Mouse (Mus musculus) neural tube, embryonic 10.5 days (tissue): Measurements from ENCODE around the gene Gmpr2.

Experiments used
- DNase-seq: peaks from one replicate; pipeline ENCODE4 v3.0.0-alpha.2; 2017; ENCODE audit warnings: low spot score; ENCODE audit errors: extremely low spot score

Gmpr2 gene

DNA sequence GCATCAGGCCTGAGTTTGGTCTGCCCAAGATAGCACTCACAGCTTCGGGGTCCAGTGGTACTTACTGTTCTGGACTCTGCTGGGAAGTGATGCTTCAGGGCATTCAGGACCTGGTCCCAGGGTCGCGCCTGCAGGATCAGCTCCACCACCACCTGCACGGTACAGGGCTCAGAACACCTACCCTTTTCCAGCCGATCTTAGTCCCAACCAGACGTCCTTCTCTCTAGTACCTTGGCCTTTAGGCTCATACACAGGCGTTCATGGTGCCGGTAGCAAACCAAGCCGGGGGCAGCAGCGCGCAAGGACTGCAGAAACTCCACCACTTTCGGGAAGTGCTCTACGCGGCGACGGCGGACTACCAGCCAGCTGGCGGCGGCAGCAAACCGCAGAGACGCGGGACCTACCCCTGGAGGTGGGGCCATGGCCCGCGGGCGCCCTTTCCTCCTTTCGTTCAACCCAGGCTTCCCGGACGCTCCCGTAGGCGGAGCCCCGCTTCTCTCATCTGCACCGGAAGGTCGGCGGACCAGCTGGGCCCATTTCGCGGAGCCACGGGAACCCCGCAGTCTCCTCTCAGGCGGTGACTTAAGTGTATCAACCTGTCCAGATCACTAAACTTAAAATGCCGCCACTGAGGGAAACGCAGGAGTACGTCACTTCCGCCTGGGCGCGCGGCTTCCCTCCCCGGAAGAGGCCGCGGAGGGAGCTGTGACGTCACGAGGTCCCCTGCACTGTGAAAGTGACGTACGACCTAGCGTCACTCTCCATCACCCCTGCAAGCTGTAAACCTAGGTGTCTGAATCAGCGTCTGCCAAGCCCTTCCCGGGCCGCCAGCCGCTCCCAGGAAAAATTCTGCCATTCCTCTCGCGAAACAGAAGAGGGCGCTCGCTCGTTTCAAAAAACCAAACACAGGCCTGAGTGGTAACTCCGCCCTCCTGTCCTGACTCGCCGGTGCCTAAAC is 9.7 kb downstream of the Gmpr2 start, which contains the start of gene Tinf2:
Tinf2 (minus strand) TSS at position 661 of the 958 bp plus-strand sequence.
- DNase-seq = peak; percentile 97

- DNase-seq = no peak
Measured at GRCm38 (mm10) chr14:55682118-55682493, 10.4 kb downstream of the Gmpr2 start.

DNA sequence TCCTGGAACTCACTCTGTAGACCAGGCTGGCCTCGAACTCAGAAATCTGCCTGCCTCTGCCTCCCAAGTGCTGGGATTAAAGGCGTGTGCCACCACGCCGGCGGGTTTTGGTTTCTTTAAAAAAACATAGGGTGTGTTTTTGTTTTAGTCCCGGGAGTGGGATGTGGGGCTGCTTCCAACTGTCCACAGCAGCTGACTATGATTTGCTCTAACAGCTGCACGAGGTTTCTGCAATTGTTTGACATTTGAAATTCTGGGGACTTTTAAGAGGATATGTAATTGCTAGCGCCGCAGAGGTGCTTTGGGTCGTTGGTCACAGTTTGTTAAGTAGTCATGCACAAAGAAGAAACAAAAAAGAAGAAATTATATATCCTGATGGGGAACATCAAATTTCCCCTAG is 17.7 kb downstream of the Gmpr2 start:
- no peak for DNase-seq

DNA sequence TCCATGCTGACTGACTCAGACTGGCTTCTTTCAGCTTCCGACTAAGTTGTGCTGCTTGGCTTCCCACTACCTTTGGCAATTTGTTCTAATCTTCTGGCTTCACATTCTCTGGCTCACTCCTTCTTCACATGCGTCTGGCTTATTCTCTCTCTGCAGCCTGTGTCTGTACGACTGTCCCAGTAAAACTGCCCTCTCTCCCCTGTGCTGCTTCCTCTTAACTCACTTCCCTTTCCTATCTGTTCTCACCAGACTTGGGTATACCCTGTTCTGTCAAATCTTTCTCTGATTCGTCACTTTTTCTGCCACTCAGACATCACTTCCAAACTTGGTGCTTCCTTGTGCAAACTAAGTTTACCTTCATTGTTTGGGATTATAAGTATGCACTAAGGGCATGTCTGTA is 25.5 kb downstream of the Gmpr2 start:
- no peak for DNase-seq

GRCm38 (mm10) chr14:55701131-55701530 is 29.4 kb downstream of the Gmpr2 start:
- DNase-seq = no peak

- DNase-seq = no peak
Measured at GRCm38 (mm10) chr14:55702761-55703160, 31.0 kb downstream of the Gmpr2 start.

GRCm38 (mm10) chr14:55706051-55706600 is 34.4 kb downstream of the Gmpr2 start:
- no peak for DNase-seq

DNA sequence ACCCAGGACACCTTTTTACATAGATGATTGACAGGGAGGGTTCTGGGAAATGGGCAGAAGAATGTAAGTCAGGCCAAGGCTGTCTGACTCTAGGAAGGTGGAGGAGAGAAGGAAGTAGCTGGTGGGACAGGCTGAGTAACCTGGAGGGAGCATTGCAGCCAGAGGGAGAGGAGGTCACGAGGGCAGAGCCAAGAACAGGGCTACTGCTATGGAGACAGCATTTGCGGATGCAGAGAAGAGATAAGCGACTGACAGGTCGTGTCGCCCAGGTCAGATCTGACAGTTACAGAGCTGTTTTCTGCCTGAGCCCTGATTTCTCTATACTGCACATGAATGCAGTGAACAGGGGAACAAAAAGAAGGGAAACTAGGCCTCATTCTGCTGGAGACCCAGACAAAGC is 35.7 kb downstream of the Gmpr2 start:
- DNase-seq = no peak

DNA sequence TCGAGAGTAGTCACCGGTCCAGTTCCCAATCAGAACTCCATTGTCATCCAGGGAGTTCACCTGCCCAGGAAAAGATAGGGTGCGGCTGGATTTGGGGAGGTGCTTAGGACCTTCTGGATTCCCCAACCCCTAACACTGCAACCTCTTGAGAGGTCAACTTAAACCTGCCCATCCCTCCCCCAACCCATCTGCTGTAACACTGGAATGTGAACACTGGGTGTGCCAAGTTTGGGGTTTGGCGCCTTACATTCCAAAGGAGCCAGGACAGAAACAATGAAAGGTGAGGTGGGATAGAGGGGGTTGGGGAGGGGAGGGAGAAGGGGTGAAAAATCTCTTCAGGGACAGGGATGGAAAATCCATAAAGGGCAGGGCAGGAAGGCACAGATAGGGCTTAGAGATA is 37.8 kb downstream of the Gmpr2 start:
- DNase-seq = no peak

GRCm38 (mm10) chr14:55711786-55712185 is 40.0 kb downstream of the Gmpr2 start:
- DNase-seq = no peak

- no peak for DNase-seq
Measured at GRCm38 (mm10) chr14:55713007-55713728, 41.4 kb downstream of the Gmpr2 start.

DNA sequence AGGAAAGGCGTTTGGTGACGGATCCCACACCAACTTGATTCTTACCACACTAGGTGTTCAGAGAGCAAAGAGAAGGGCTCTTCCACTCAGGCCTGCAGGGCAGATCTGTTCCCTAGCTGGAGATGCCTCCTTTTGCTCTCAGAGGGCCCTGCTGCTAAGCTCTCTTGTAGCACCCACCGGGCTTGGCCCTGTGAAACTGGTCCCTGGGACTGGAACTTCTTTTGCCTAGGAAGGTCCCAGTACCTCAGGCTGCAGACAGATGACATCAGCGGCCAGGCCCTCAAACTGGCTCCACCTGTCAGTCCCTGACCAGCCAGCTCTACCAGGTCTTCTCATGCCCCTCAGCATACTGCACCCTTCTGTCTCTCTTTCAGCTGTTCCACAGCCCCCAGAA is 42.0 kb downstream of the Gmpr2 start, which contains the start of gene Tgm1:
Tgm1 (minus strand) TSS at position 198 of the 394 bp plus-strand sequence.
- no peak for DNase-seq

DNA sequence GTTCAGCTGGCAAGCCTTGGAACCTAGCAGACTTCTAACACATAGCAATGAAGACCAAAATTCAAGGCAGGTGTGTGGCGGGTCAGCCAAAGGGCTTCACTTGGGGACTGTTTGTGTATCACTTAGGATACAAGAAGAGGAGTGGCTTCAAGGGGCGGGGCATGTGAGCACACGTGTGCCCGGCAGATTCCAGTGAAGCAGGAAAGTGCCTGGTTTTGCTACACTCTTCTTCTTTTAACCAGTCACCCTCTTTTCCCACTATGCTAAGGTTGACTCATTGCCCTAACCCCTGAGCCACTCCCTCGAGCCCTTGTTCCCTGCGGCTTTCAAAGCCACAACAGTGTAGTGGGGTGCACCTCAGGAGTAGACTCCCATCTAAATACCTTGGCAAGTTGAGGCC is 43.2 kb downstream of the Gmpr2 start:
- DNase-seq = no peak

GRCm38 (mm10) chr14:55716271-55716670 is 44.5 kb downstream of the Gmpr2 start:
- DNase-seq = no peak

- DNase-seq = no peak
Measured at GRCm38 (mm10) chr14:55716884-55717283, 45.1 kb downstream of the Gmpr2 start.

GRCm38 (mm10) chr14:55719737-55720136 is 48.0 kb downstream of the Gmpr2 start:
- no peak for DNase-seq

- DNase-seq = no peak
Measured at GRCm38 (mm10) chr14:55720666-55721065, 48.9 kb downstream of the Gmpr2 start.

DNA sequence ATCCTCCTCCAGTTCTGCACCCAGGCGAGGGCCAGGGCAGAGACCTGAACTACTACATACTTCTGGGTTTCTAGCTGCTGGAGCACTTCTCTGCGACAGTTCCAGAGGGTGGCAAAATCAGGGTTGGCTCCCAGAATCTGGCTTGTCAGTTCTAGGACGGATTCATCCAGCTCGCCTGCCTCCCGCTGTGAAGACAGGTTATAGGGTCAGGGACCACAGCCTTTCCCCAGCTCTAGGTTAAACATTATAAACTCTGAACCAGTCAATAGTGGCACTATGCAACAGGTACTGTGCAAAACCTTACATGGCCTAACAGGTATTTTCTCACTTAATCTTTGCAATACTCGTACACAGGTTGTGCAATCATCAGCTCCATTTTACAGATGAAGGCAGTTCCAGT is 49.3 kb downstream of the Gmpr2 start:
- DNase-seq = no peak

GRCm38 (mm10) chr14:55721700-55722437 is 50.1 kb downstream of the Gmpr2 start, which contains the start of gene Rabggta:
Gene Rabggta (minus strand): TSS chr14:55722263.
- peak; percentile 94 for DNase-seq

DNA sequence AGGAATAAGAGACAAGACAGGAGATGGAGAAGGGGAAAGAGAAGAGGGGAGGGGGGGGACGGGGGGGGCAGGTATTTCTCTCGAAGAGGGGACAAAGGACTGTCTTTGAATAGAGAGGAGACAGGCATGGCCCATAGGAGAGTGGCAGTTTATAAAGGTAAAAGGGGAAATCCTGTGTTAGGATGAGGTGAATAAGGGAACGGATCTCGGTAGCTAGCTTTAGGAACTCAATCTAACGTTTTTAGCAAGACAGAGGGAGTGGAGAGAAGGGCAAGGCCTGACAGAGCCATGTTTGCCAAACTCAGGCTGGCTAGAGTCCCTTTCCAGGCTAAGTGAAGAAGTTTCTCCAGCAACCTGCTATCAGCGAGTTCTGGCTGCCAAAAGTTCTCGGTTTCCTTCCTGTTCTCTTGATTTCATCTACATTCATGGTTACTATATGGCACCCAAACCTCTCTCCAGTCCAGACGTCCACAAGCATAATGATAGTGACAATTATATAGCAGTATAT is 50.8 kb downstream of the Gmpr2 start:
- DNase-seq = no peak

DNA sequence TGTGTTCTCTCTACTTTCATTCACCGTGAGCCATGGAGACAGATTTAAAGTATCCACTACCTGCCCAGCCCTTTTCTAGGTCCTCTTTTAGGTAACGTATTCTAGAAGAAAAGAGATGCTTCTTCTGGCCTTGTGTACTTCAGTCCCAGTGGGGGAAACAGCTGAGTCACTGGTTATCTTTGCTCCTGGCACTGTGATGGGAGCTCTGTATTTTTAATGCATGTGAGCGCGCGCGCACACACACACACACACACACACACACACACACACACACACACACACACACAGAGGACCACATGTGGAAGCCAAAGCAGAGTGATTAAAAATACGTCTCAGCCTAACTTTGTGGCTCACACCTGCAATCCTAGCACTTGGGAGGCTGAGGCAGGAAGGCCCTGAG is 51.7 kb downstream of the Gmpr2 start:
- no peak for DNase-seq
